Mouse (Mus musculus) liver, embryonic 12.5 days (tissue): ENCODE measurements around the gene Rundc1. TPM values are rescaled to one million over a fixed set of nuclear protein-coding genes. Genes with fewer than 3 reads are reported as not detected.
"Not testable (repeated sequence)": the region's sequence is repeated elsewhere in the genome, so short reads cannot be mapped to it uniquely, and the experiment has no call there.

Source experiments
- ATAC-seq: fragments of 200-750 bp; cut with Nextera tagmentation; 2 replicates; pipeline ENCODE4 v1.8.0; 2017; ENCODE audit warnings: moderate number of reproducible peaks, mild to moderate bottlenecking, moderate library complexity
- H3K27ac ChIP-seq: fragments of 300-500 bp; sonication (generic); 2 replicates; pipeline ENCODE4 v1.5.1; 2016; ENCODE audit warnings: mild to moderate bottlenecking
- H3K27me3 ChIP-seq: fragments of 300-500 bp; sonication (generic); replicated peaks from 2 replicates; pipeline ENCODE4 v1.6.1; 2016; ENCODE audit warnings: mild to moderate bottlenecking, moderate library complexity
- H3K36me3 ChIP-seq: fragments of 300-500 bp; sonication (generic); 2 replicates; pipeline ENCODE4 v1.6.1; 2016; ENCODE audit warnings: mild to moderate bottlenecking, moderate library complexity
- H3K4me1 ChIP-seq: fragments of 300-500 bp; sonication (generic); 2 replicates; pipeline ENCODE4 v1.6.1; 2016
- H3K4me2 ChIP-seq: fragments of 300-500 bp; sonication (generic); 2 replicates; pipeline ENCODE4 v1.6.1; 2016; ENCODE audit warnings: mild to moderate bottlenecking, moderate library complexity
- H3K4me3 ChIP-seq: fragments of 300-500 bp; sonication (generic); 2 replicates; pipeline ENCODE4 v1.5.1; 2016; ENCODE audit warnings: mild to moderate bottlenecking, moderate library complexity
- H3K9ac ChIP-seq: fragments of 300-500 bp; sonication (generic); 2 replicates; pipeline ENCODE4 v1.6.1; 2016; ENCODE audit warnings: mild to moderate bottlenecking, moderate library complexity
- H3K9me3 ChIP-seq: fragments of 300-500 bp; sonication (generic); replicated peaks from 2 replicates; pipeline ENCODE4 v1.6.1; 2016; ENCODE audit warnings: mild to moderate bottlenecking, moderate library complexity
- WGBS: fragments of 180-500 bp; shearing (Covaris S2); methylation state at CpG from one replicate; pipeline ENCODE4 v1.1.7; 2016; ENCODE audit not compliant: insufficient replicate concordance; 5-methylcytosine and 5-hydroxymethylcytosine counted together
- polyA plus RNA-seq: library from polyadenylated mRNA; unstranded; fragments of >200 nt; fragmentation: Nextera tagmentation; extraction: Ambion mirVana; gene quantifications from 2 replicates; pipeline ENCODE4 v1.2.1, GENCODE M21; 2016

Gene Rundc1
- polyA plus RNA-seq, 1 experiment from 2014 or later = 9.8 TPM

DNA sequence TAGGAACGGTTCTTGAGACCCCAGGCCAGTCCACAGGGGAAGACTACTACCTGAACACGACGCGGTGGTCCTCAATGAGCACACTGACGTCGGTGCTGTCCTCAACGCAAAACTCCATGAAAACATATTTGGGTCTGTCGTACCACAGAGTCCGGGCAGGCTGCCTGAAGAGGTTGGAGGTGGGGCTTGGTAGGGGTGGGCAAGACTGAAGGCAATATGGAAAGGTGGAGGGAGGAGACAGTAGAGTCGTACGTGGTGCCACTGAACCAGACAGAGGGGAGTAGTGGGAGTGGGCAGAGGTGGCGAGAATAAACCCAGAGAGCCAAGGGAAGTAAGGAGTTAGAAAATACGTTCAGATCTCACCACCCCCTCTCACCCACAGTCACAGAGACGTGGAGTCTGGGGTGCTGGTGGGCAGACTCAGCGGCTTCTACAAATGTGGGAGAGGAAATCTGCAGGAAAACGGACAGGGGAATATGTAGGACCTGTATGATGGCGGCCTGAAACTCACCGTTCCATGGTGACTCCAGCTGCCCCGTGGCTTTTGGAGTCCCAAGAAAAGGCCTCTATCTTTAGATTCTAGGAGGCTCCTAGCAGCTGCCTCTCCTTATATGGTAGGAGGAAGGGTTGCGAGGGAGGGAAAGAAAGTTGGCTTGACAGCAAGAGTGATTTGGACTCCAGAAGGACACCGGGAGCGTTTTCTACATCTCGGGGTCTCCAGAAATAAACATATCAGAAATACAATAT, 607 bp upstream of the Rundc1 start, which contains the start of gene Gm27029:
Gene Gm27029, minus strand, starts transcription at position 692 of the 747 bp plus-strand sequence.
- H3K27ac ChIP-seq = peak within 1 kb of the TSS; percentile 78
- no peak for ATAC-seq
- no peaks in the 10 kb centered on the region for H3K9me3 ChIP-seq
- H3K36me3 ChIP-seq = peaks cover 6% of the 10 kb centered on the region; the same call in 1 of the 2 replicates
- peak within 1 kb of the TSS; percentile 98 for H3K4me3 ChIP-seq
- H3K9ac ChIP-seq = peak within 1 kb of the TSS; percentile 85
- H3K4me1 ChIP-seq = peaks cover 39% of the 10 kb centered on the region
- peak within 1 kb of the TSS; percentile 99 for H3K4me2 ChIP-seq
- H3K27me3 ChIP-seq = no peaks in the 10 kb centered on the region
- WGBS = 10% methylated on average over 23 of the region's 23 CpGs

DNA sequence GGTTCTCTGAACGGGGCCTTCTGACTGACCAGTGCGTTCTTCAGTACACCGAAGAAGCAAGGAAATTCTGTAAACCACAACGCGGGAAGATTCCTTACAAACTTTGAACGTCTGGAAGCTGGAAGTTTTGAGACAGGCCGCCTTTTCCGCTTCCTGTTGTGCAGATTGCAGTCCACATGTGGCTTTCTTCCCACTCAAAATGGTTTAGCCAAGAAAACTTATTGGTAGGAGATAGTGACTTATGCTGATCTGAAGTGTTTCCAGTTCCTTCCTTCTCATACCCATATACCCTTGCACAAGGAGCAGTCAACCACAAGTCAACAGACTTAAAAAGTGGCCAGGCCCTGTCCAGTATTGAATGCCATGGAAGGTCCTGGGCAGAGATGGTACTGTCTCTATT, 1.3 kb downstream of the Rundc1 start:
- peaks cover 32% of the 10 kb centered on the region for H3K4me1 ChIP-seq
- H3K27me3 ChIP-seq = no peaks in the 10 kb centered on the region
- H3K36me3 ChIP-seq = peaks cover 25% of the 10 kb centered on the region
- peak overlapping the region; percentile 98 for H3K4me3 ChIP-seq
- ATAC-seq = no peak
- WGBS = 42% methylated on average over 8 of the region's 8 CpGs
- peak overlapping the region; percentile 85 for H3K9ac ChIP-seq
- H3K9me3 ChIP-seq = no peaks in the 10 kb centered on the region
- H3K27ac ChIP-seq = no peak overlapping the region
- H3K4me2 ChIP-seq = peak overlapping the region; percentile 99

DNA sequence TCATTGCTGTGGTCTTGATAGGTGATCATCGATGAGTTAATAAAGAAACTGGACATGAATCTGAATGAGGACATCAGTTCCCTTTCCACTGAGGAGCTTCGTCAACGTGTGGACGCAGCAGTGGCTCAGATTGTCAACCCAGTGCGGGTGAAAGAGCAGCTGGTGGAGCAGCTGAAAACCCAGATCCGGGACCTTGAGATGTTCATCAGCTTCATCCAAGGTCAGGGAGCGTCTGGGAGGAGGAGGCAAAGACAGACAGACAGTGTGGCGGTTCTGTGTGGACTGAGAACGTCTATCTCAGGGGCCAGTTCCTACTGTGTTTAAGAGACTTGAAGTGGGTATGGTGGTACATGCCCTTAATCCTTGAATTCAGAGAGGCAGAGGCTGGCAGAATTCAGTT, 6.4 kb downstream of the Rundc1 start:
- no peak overlapping the region for H3K4me3 ChIP-seq
- 81% methylated on average over 9 of the region's 9 CpGs for WGBS

DNA sequence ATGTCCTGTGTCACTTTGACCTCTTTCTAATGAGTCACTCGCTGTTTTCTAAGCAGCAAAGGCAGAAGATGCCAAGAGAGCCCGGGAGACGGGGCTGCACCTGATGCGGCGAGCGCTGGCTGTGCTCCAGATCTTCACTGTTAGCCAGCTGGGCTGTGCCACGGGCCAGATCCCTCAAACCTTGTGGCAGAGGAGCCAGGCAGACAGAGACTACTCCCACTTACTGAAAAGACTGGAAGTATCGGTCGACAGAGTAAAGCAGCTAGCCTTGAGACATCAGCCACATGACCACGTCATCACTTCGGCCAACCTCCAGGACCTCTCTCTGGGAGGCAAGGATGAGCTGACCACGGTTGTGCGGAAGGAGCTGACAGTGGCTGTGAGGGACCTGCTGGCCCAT, 8.5 kb downstream of the Rundc1 start:
- Histone ChIP-seq H3K4me1 (peaks cover 8% of the 10 kb centered on the region), H3K27me3 (no peaks in the 10 kb centered on the region), H3K27ac (no peak overlapping the region), H3K4me2 (no peak overlapping the region), H3K9me3 (no peaks in the 10 kb centered on the region), H3K9ac (no peak overlapping the region), H3K36me3 (peaks cover 72% of the 10 kb centered on the region), H3K4me3 (no peak overlapping the region)
- ATAC-seq = no peak
- whole genome bisulfite sequencing = 90% methylated on average over 13 of the region's 13 CpGs

More for the DNA sequence above, 6.4 kb downstream of the Rundc1 start:
- H3K27ac ChIP-seq = no peak overlapping the region
- ATAC-seq = no peak
- H3K9ac ChIP-seq = no peak overlapping the region
- peaks cover 20% of the 10 kb centered on the region for H3K4me1 ChIP-seq
- H3K27me3 ChIP-seq = no peaks in the 10 kb centered on the region
- no peaks in the 10 kb centered on the region for H3K9me3 ChIP-seq
- no peak overlapping the region for H3K4me2 ChIP-seq
- peaks cover 72% of the 10 kb centered on the region for H3K36me3 ChIP-seq

DNA sequence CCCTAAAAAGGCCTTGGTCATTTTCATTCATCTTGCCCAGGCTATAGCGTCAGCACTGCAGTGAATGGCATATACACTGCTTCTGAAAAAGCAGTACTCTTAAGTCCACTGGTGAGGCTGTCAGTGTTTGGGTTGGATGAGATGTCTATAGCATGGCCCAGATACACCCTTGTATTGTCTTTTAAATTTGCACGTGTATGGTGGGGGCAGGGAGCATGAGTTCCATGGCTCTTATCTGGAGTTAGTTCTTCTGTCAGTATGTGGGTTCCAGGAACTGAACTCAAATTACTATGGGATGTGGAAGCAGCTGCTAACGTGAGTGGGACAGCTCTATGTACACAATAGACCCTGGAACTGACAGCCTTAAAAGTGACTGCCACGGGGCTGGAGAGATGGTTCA, 10.9 kb downstream of the Rundc1 start:
- Histone ChIP-seq H3K9ac (no peak overlapping the region), H3K4me2 (no peak overlapping the region), H3K27ac (no peak overlapping the region), H3K9me3 (no peaks in the 10 kb centered on the region), H3K36me3 (peaks cover 50% of the 10 kb centered on the region), H3K4me3 (no peak overlapping the region), H3K27me3 (no peaks in the 10 kb centered on the region), H3K4me1 (peaks cover 8% of the 10 kb centered on the region)
- 45% methylated on average over 4 of the region's 4 CpGs for WGBS
- 0 out of 2 replicates have a peak, but pooled peaks have one; percentile 35 for ATAC-seq

DNA sequence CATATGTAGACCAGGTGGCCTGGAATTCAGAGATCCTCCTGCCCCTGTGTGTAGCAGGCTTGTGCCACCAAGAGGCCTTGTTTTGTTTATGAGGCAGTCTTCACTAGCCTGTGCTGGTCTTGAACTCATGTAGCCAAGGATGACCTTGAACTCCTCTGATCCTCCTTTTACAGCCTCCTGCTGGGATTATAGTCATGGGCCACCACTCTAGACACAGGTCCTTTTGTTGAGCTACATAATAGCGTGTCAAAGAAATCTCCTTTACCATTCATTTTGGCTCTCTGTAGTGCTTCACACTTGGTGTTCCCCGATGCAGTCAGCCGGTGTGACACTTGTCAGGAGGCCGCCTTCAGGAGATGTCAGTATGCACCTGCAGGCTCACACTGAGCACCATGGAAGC, 12.0 kb downstream of the Rundc1 start:
- peaks cover 40% of the 10 kb centered on the region for H3K36me3 ChIP-seq
- 81% methylated on average over 4 of the region's 4 CpGs for WGBS
- no peak overlapping the region for H3K27ac ChIP-seq
- no peak for ATAC-seq
- no peaks in the 10 kb centered on the region for H3K9me3 ChIP-seq
- peaks cover 8% of the 10 kb centered on the region for H3K4me1 ChIP-seq
- no peak overlapping the region for H3K4me3 ChIP-seq
- H3K4me2 ChIP-seq = no peak overlapping the region
- H3K27me3 ChIP-seq = no peaks in the 10 kb centered on the region
- no peak overlapping the region for H3K9ac ChIP-seq

DNA sequence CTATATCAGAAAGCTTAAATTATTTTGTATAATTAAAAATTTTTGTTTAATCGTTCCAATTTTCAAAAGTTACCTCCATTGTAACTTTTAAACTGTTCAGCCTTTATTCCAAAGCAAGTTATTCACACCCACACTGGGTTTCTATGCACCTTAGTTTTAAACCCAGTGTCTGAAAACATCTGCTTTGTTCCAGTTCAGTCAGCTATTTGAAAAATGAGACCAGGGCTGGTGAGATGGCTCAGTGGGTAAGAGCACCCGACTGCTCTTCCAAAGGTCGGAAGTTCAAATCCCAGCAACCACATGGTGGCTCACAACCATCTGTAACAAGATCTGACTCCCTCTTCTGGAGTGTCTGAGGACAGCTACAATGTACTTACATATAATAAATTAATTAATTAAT, 13.1 kb downstream of the Rundc1 start:
- H3K36me3 ChIP-seq = peaks cover 33% of the 10 kb centered on the region
- H3K9me3 ChIP-seq, H3K4me3 ChIP-seq, H3K27ac ChIP-seq, H3K9ac ChIP-seq, ATAC-seq, H3K4me2 ChIP-seq, H3K27me3 ChIP-seq: not testable (repeated sequence)
- peaks cover 10% of the 10 kb centered on the region for H3K4me1 ChIP-seq
- WGBS = 36% methylated on average over 3 of the region's 3 CpGs

DNA sequence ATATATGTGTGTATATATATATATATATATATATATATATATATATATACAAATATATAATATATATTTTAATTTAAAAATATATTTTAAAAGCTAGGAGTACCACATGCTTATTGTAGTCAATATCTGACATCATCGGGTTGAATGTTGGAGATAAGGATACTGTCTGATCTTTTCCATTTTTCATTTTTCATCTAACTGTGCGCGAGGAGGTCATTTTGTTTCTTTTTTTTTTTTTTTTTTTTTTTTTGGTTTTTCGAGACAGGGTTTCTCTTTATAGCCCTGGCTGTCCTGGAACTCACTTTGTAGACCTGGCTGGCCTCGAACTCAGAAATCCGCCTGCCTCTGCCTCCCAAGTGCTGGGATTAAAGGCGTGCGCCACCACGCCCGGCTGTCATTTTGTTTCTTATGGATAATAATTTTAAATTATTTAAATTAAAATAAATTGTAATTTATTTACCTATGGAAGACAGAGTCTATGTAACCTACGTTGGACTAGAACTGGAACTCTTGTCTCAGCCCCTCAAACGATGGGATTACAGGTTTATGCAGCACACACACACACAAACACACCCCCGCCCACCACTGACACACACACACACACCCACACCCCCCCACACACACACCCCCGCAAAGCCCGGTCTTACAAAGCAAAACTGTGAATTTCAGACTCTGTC, 16.7 kb downstream of the Rundc1 start:
- peak overlapping the region; percentile 83; the same call in 1 of the 2 replicates for H3K27ac ChIP-seq
- WGBS = 23% methylated on average over 15 of the region's 15 CpGs

DNA sequence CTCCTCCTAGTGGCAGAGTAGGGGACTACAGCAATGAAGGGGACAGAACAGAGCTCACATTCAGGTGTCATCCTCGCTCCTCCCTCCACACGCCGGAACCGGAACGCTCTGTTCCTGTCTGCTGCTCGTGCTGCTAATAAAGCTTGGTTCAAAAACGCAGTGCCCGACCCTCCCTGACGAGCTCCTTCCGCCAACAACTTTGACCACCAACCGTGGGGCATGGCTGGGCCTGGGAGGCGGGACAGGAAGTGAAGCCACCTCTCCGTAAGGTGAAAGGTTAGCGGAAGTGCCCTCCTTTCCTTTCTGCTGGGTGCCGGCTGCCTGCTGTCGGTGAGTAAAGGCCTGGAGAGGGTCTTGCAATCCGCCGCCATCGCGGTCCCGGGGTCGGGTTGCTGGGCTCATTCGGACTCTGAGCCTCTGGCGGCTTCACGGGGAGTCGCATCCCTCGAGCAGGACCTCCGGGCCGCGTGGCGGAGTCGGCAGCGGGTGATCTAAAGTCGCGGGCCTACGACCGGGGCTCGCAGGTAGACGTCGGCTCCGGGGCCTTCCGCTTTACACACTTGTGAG, 17.3 kb downstream of the Rundc1 start, which contains the start of gene Rpl27:
Gene Rpl27, plus strand, starts transcription at position 172 of the 567 bp plus-strand sequence.
- under 1% methylated on average over 42 of the region's 42 CpGs for WGBS
- H3K4me3 ChIP-seq = peak within 1 kb of the TSS; percentile 89
- H3K27me3 ChIP-seq = no peaks in the 10 kb centered on the region
- no peaks in the 10 kb centered on the region for H3K9me3 ChIP-seq
- peak; percentile 97 for ATAC-seq
- peak within 1 kb of the TSS; percentile 90 for H3K4me2 ChIP-seq
- peaks cover 36% of the 10 kb centered on the region for H3K36me3 ChIP-seq
- H3K9ac ChIP-seq = peak within 1 kb of the TSS; percentile 92
- peak within 1 kb of the TSS; percentile 83 for H3K27ac ChIP-seq
- peaks cover 28% of the 10 kb centered on the region for H3K4me1 ChIP-seq

More for the DNA sequence above, 16.7 kb downstream of the Rundc1 start:
- H3K27me3 ChIP-seq, ATAC-seq, H3K9me3 ChIP-seq: not testable (repeated sequence)
- H3K36me3 ChIP-seq = peaks cover 36% of the 10 kb centered on the region
- peak overlapping the region; percentile 90 for H3K4me2 ChIP-seq
- H3K4me1 ChIP-seq = peaks cover 28% of the 10 kb centered on the region
- peak overlapping the region; percentile 89 for H3K4me3 ChIP-seq
- peak overlapping the region; percentile 66; the same call in 1 of the 2 replicates for H3K9ac ChIP-seq

DNA sequence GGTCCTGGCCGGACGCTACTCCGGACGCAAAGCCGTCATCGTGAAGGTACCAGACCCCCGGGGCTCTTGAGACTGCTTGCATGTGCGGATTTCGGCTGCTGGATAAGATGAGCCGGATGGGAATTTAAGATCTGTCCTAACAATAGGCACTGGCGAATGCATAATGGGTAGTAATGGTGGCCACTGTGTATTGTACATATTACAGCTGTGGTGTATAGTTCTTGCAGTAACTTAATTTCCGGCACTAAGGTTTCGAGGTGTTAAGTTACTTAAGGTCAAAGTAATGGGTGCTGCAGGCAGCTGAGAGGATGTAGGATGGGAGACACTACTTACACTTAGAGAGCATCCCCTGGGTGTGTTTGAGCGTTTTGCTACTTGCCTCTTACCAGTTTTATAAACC, 17.9 kb downstream of the Rundc1 start:
- Histone ChIP-seq H3K9ac (peak overlapping the region; percentile 92), H3K4me2 (peak overlapping the region; percentile 90), H3K9me3 (no peaks in the 10 kb centered on the region), H3K27ac (peak overlapping the region; percentile 83), H3K4me3 (peak overlapping the region; percentile 89), H3K27me3 (no peaks in the 10 kb centered on the region), H3K36me3 (peaks cover 36% of the 10 kb centered on the region), H3K4me1 (peaks cover 33% of the 10 kb centered on the region)
- 2% methylated on average over 14 of the region's 14 CpGs for WGBS
- no peak for ATAC-seq

DNA sequence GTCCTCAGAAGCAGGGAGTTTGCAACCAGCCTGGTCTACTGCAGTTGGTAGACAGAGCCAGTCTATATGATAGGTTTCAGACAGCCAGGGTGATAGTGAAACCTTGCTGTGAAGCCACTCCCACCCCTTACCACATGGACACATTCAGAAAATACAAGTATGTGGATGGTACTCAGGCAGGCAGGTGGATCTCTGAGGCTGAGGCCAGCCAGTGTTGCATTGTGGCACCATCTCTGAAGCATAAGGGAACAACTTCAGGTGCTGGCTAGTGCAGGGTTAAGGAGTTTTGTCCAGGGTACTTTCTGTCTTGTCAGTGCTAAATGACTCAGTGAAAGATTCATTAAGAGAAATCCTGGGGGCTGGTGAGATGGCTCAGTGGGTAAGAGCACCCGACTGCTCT, 21.4 kb downstream of the Rundc1 start:
- Histone ChIP-seq H3K27me3 (no peaks in the 10 kb centered on the region), H3K9ac (no peak overlapping the region), H3K4me2 (no peak overlapping the region), H3K4me1 (peaks cover 66% of the 10 kb centered on the region), H3K9me3 (no peaks in the 10 kb centered on the region), H3K27ac (peak overlapping the region; percentile 71), H3K36me3 (peaks cover 36% of the 10 kb centered on the region), H3K4me3 (no peak overlapping the region)
- no peak for ATAC-seq
- 54% methylated on average over 1 of the region's 1 CpGs for WGBS

DNA sequence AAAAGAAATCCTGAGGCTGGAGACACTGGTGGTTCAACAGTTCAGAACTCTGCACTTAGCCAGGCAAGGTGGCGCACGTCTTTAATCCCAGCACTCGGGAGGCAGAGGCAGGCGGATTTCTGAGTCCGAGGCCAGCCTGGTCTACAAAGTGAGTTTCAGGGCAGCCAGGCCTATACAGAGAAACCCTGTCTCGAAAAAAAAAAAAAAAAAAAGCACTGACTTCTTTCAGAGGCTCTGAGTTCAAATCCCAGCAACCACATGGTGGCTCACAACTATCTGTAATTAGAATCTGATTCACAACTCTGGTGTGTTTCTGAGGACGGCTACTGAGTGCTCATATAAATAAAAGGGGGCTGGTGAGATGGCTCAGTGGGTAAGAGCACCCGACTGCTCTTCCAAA, 22.0 kb downstream of the Rundc1 start:
- not testable (repeated sequence) for H3K9ac ChIP-seq, ATAC-seq, H3K9me3 ChIP-seq, H3K4me2 ChIP-seq, H3K4me3 ChIP-seq, H3K27ac ChIP-seq, H3K27me3 ChIP-seq
- peaks cover 36% of the 10 kb centered on the region for H3K36me3 ChIP-seq
- peaks cover 71% of the 10 kb centered on the region for H3K4me1 ChIP-seq
- 78% methylated on average over 8 of the region's 8 CpGs for WGBS
